In the genomic region with DNA sequence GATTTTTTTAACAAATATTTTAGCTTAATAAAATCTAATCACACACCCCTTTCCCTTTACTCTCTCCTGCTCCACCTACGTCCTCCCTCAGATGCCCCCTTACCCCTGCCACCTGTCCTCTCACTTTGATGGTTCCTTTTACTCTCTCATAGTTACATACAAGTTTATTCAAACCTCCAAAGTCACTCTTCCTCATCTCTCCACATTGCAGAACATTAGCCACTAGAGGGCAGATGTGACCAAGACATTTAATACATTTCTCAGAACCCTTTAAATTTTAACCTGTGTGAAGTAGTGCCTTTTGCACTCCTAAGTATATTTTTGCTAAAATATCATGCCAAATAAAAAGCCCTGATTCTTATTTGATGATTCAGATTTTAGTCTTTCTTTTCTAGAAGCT, we compare ENCODE assay signal across 9 mouse cellular contexts. TPM values are rescaled to one million over a fixed set of nuclear protein-coding genes. Genes with fewer than 3 reads are reported as not detected.
A peak's percentile ranks its signal among the peaks of the same experiment; 100 is the strongest.
DNase-seq lines count a peak whose midpoint lies in the region; ATAC-seq lines count a peak whose summit lies in the region.
"Had no signal": no experiment of that assay in that cellular context is flagged by ENCODE, and none has a peak within 500 bp of the region (broad histone marks: within the 10 kb centered on the region; RNA-seq: fewer than 3 reads in every experiment).

No protein-coding gene starts in this region.

- no peaks in the 10 kb centered on the region for H3K36me3 ChIP-seq in heart, embryonic 16.5 days (ENCODE audit: control insufficient read depth, insufficient read depth)
- no peaks in the 10 kb centered on the region for H3K36me3 ChIP-seq in limb, embryonic 13.5 days
- no peaks in the 10 kb centered on the region for H3K36me3 ChIP-seq in splenic B cell, adult 2 months (ENCODE audit: control insufficient read depth, insufficient read depth, low read length, poor library complexity, severe bottlenecking)
- H3K36me3 ChIP-seq: limb, embryonic 15.5 days had no signal

- H3K4me2 ChIP-seq in heart, embryonic 16.5 days (ENCODE audit: low read depth, low read length), result no peak overlapping the region
- H3K4me2 ChIP-seq in limb, embryonic 13.5 days (replicated peaks), result no peak overlapping the region
- H3K4me2 ChIP-seq: limb, embryonic 15.5 days had no signal

- 18% methylated on average over 1 of the region's 1 CpGs for WGBS in heart, embryonic 16.5 days
- 21% methylated on average over 1 of the region's 1 CpGs for WGBS in limb, embryonic 13.5 days

- no peak overlapping the region for H3K9ac ChIP-seq in heart, embryonic 16.5 days (ENCODE audit: low read length)
- H3K9ac ChIP-seq in limb, embryonic 13.5 days, result no peak overlapping the region
- H3K9ac ChIP-seq: limb, embryonic 15.5 days had no signal

- no peak overlapping the region for H3K4me3 ChIP-seq in heart, embryonic 16.5 days (ENCODE audit: low read length)
- no peak overlapping the region for H3K4me3 ChIP-seq in limb, embryonic 13.5 days
- H3K4me3 ChIP-seq: limb, embryonic 15.5 days had no signal

- H3K9me3 ChIP-seq in heart, embryonic 16.5 days (replicated peaks; ENCODE audit: control insufficient read depth, low read length), result no peaks in the 10 kb centered on the region
- no peaks in the 10 kb centered on the region for H3K9me3 ChIP-seq in limb, embryonic 13.5 days
- H3K9me3 ChIP-seq: limb, embryonic 15.5 days had no signal

- H3K27ac ChIP-seq in heart, embryonic 16.5 days (ENCODE audit: low read length), result no peak overlapping the region
- H3K27ac ChIP-seq in limb, embryonic 13.5 days, result no peak overlapping the region
- H3K27ac ChIP-seq: limb, embryonic 15.5 days had no signal

- no peaks in the 10 kb centered on the region for H3K4me1 ChIP-seq in heart, embryonic 16.5 days (ENCODE audit: control insufficient read depth, insufficient read depth, low read length)
- H3K4me1 ChIP-seq in limb, embryonic 13.5 days, result no peaks in the 10 kb centered on the region
- H3K4me1 ChIP-seq: limb, embryonic 15.5 days had no signal

- DNase-seq in heart, adult 11 months, result no peak
- peak; percentile 3 for DNase-seq in urinary bladder, postnatal 14 days (ENCODE audit: low spot score)
- DNase-seq in urinary bladder, postnatal 4 days (ENCODE audit: low spot score in 2 of 2), result no peak
- DNase-seq in fibroblast of lung, adult 2 months (ENCODE audit: low read depth), result peak; percentile 19
- peak; percentile 1 for DNase-seq in splenic B cell, adult 2 months (ENCODE audit: low read depth, low spot score)
- no peak for DNase-seq in spleen, postnatal 36 days (ENCODE audit: low spot score in 2 of 2)

- 0 out of 2 replicates have a peak, but pooled peaks have one; percentile 41 for ATAC-seq in heart, embryonic 16.5 days (replicated peaks; ENCODE audit: extremely low read depth, insufficient read depth, low FRiP score)
- peak; percentile 24; the same call in 1 of the 2 replicates for ATAC-seq in limb, embryonic 13.5 days (ENCODE audit: low FRiP score, low read depth)

- H3K27me3 ChIP-seq in heart, embryonic 16.5 days (ENCODE audit: control insufficient read depth, insufficient read depth, low read length), result no peaks in the 10 kb centered on the region
- no peaks in the 10 kb centered on the region for H3K27me3 ChIP-seq in limb, embryonic 13.5 days
- no peaks in the 10 kb centered on the region for H3K27me3 ChIP-seq in splenic B cell, adult 2 months (ENCODE audit: control insufficient read depth, insufficient read depth, low read length, poor library complexity, severe bottlenecking)
- H3K27me3 ChIP-seq: limb, embryonic 15.5 days had no signal

RNA-seq across cellular contexts. Expression of a gene that starts 33.5 kb away (rescaled TPM):
- polyA plus RNA-seq in heart, embryonic 16.5 days (2015; fragmentation: Nextera tagmentation; extraction: Ambion mirVana), result 1.4 and 3.0 TPM in 2 replicates
- polyA plus RNA-seq in limb, embryonic 13.5 days (2015; fragmentation: Nextera tagmentation; extraction: Ambion mirVana), result 0.48 and 0.51 TPM in 2 replicates

RNA-seq across cellular contexts. Expression of a gene that starts 46.4 kb away (rescaled TPM):
- polyA plus RNA-seq in heart, embryonic 16.5 days (2015; fragmentation: Nextera tagmentation; extraction: Ambion mirVana), result not detected in 2 replicates
- not detected in 2 replicates for polyA plus RNA-seq in limb, embryonic 13.5 days (2015; fragmentation: Nextera tagmentation; extraction: Ambion mirVana)
- polyA plus RNA-seq: limb, embryonic 15.5 days had no signal

Comparison
In these comparisons a context has a peak if more than half of its experiments do, and no peak if none do; other contexts are left out.
1. DNase-seq: peak in urinary bladder, postnatal 14 days (single experiment), fibroblast of lung, adult 2 months (single experiment) and splenic B cell, adult 2 months (single experiment); none in heart, adult 11 months (single experiment), urinary bladder, postnatal 4 days (0 of 2) and spleen, postnatal 36 days (0 of 2).